Mouse (Mus musculus) cortical plate, adult 2 months (tissue): ENCODE data around the gene Arid5b. TPM values are rescaled to one million over a fixed set of nuclear protein-coding genes. Genes with fewer than 3 reads are reported as not detected.

Experiments
- H3K27ac ChIP-seq: fragments of 200-500 bp; 2 replicates; pipeline ENCODE4 v1.5.1; 2012; ENCODE audit warnings: low read length, control low read depth, inconsistent platforms; ENCODE audit not compliant: insufficient read depth
- H3K4me1 ChIP-seq: fragments of 200-500 bp; 2 replicates; pipeline ENCODE4 v1.6.1; 2011; ENCODE audit warnings: low read length; ENCODE audit not compliant: control insufficient read depth, insufficient read depth
- H3K4me3 ChIP-seq: fragments of 200-500 bp; 2 replicates; pipeline ENCODE4 v1.5.1; 2011; ENCODE audit warnings: mild to moderate bottlenecking, low read length, control low read depth; ENCODE audit not compliant: insufficient read depth
- CTCF ChIP-seq: fragments of 200-500 bp; IDR thresholded peaks from 2 replicates; pipeline ENCODE4 v1.5.1; 2011; ENCODE audit warnings: mild to moderate bottlenecking, control low read depth, low read length; ENCODE audit not compliant: insufficient read depth; ENCODE audit errors: extremely low read depth
- POLR2A ChIP-seq: fragments of 200-500 bp; IDR thresholded peaks from 2 replicates; pipeline ENCODE4 v1.6.1; 2011; ENCODE audit warnings: mild to moderate bottlenecking, low read length, control low read depth; ENCODE audit not compliant: insufficient read depth; ENCODE audit errors: extremely low read depth
- polyA plus RNA-seq: library from polyadenylated mRNA; depleted of rRNA; stranded (reverse); fragments of >200 nt; gene quantifications from 2 replicates; pipeline ENCODE4 v1.2.3, GENCODE M21; 2012

The Arid5b gene
- polyA plus RNA-seq, 1 experiment, result 11.7 TPM

DNA sequence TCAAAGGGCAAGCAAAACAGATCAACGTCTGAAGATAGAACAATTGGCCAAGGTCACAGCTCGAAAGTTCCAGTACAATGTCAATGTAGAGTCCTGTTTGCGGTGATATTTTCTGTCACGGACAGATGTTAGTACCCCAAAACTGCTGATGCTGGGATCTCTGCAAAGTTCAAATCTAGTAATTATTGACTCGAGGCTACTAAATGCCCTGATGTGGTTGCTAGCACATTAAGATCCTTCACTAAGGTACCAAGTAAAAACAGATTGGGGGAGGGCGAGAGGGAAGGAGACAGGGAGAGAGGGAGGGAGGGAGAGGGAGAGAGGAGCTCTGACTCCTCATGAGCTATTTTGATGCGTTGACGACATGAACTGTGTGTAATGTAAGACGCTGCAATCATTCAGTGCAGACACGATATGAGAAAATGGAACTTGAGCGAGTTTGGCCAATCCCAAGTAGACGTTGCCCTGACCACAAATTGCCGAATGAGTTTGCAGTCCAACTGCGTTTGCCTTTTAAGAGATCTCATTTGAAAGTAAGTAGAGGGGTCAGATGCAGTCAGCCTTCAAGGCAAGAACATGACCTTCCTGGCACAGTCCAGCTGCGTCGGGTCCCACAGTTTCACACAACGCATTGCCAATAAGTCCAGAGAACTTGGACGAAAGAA, 133.1 kb downstream of the Arid5b start:
- no peak for TF ChIP-seq POLR2A
- no peak for TF ChIP-seq CTCF
- Histone ChIP-seq H3K27ac (no peak overlapping the region), H3K4me1 (no peaks in the 10 kb centered on the region), H3K4me3 (no peak overlapping the region)

GRCm38 (mm10) chr10:68142501-68142900, 136.0 kb downstream of the Arid5b start:
- H3K4me1 ChIP-seq, result no peaks in the 10 kb centered on the region
- no peak overlapping the region for H3K4me3 ChIP-seq
- H3K27ac ChIP-seq, result no peak overlapping the region
- TF ChIP-seq CTCF (no peak), POLR2A (no peak)

- Histone ChIP-seq H3K27ac (no peak overlapping the region), H3K4me3 (no peak overlapping the region), H3K4me1 (no peaks in the 10 kb centered on the region)
- no peak for TF ChIP-seq POLR2A
- TF ChIP-seq CTCF, result no peak
These were observed 137.0 kb downstream of the Arid5b start for GRCm38 (mm10) chr10:68141567-68141966.

- H3K27ac ChIP-seq, result no peak overlapping the region
- no peak overlapping the region for H3K4me3 ChIP-seq
- no peak for TF ChIP-seq CTCF
- no peak for TF ChIP-seq POLR2A
- H3K4me1 ChIP-seq, result no peaks in the 10 kb centered on the region
These were observed 137.7 kb downstream of the Arid5b start for GRCm38 (mm10) chr10:68140871-68141270.

DNA sequence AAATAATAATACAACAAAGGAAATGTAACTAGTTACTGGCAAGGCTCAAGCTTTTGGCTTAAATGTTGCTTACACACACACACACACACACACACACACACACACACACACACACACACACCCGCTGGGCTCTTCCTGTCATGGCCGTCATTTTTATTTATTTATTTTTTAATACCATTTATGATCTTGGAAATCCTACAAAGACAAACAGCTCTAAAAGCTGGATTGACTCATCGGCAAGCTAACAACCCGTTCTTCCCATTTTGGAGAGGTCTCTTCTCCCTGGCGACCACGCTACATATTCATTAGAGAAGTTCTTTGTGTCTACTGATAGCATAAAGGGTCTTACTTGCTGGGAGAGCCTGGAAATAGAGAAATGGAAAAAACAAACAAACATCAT, 138.2 kb downstream of the Arid5b start:
- H3K4me3 ChIP-seq, result no peak overlapping the region
- no peak overlapping the region for H3K27ac ChIP-seq
- no peak for TF ChIP-seq CTCF
- TF ChIP-seq POLR2A, result no peak
- no peaks in the 10 kb centered on the region for H3K4me1 ChIP-seq

DNA sequence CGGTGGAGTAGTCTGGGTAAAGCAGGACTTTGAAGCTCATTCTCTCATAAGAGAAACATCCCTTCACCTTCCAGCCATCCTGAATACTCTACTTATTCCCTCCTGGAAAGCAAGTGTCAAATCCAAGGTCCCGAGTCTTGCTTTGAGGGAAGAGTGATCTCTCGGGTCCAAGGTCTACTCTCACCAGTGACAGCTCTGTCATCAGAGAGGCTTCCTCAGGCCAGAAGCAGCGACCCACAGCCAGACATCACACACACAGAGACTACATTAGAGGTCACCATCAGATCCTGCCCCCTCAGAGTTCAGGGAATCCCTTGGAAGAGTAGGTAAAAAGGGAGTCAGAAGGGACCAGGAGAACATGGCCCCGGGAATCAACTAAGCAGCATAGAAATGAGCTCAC, 140.4 kb downstream of the Arid5b start:
- no peak for TF ChIP-seq CTCF
- no peak for TF ChIP-seq POLR2A
- H3K4me1 ChIP-seq, result no peaks in the 10 kb centered on the region
- H3K4me3 ChIP-seq, result no peak overlapping the region
- H3K27ac ChIP-seq, result no peak overlapping the region

DNA sequence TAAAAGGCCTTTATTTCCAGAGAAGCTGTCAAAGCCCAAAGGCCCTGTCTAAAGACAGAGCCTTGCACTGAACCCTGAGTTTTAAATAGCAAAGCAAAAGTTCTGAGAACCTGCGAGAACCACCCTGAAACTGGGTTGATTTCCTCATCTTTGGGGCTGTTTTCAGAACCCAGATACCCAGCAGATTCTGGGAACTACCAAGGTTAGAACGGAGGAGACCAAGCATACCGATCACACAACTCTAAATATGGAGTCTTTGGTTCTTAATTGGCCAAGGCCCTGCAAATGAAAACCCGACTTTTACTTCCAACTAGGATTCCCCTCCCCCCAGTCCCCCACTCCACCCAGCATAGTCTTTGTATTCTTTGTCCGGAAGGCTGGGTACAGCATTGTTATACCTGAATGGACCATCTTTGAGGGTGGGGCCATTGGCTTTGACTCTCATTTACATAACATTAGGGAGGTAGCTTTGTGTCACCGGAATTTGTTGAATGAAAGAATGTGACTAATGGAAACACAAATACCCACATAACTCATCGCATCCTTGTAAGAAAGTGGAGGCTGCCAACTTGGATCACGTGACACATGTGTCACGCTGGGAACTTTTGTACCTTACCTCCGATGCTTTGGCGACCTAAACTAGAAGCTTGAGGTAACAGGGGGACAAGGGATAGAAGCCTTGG, 141.2 kb downstream of the Arid5b start:
- peak overlapping the region; percentile 32 for H3K27ac ChIP-seq
- H3K4me1 ChIP-seq, result no peaks in the 10 kb centered on the region
- no peak overlapping the region for H3K4me3 ChIP-seq
- TF ChIP-seq CTCF (no peak), POLR2A (no peak)

DNA sequence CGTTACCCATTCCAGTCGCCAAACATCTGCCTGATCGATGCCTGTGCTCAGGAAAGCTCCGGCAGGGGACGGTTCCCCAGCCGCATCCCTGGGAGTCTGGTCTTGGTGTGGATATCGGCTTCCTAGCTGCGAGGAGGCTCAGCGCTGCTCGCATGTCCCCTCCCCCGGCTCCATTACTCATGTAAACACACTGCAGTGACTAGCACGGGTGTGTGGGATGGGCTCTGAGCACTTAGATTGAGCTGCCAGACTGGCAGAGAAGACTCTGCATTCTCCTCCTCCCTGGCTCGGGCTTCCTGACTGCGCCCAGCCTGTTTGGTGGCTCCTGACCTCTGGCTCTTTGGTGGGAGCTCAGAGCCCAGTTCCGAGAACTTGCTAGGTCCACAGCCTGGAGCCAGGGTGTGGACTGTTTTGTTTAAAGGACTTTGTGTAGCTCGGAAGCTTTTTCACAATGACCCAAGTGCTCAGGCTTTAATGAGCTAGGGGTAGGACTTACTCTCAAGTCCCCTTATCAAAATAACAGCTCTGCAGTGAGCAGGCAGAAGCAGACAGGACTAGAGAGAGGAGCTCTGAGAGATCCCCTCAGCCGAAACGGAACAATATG, 142.0 kb downstream of the Arid5b start:
- peak overlapping the region; percentile 38 for H3K4me3 ChIP-seq
- no peaks in the 10 kb centered on the region; the same call in 1 of the 2 replicates for H3K4me1 ChIP-seq
- peak overlapping the region; percentile 32 for H3K27ac ChIP-seq
- TF ChIP-seq CTCF (no peak), POLR2A (peak; percentile 67)

GRCm38 (mm10) chr10:68136051-68136450, 142.5 kb downstream of the Arid5b start:
- no peaks in the 10 kb centered on the region; the same call in 1 of the 2 replicates for H3K4me1 ChIP-seq
- no peak for TF ChIP-seq POLR2A
- TF ChIP-seq CTCF, result no peak
- H3K27ac ChIP-seq, result peak overlapping the region; percentile 32
- H3K4me3 ChIP-seq, result peak overlapping the region; percentile 38
